Mouse (Mus musculus) embryonic fibroblast, embryonic 13.5 days (primary cell): ENCODE data around the gene Kcnq1. TPM values are rescaled to one million over a fixed set of nuclear protein-coding genes. Genes with fewer than 3 reads are reported as not detected.

ENCODE experiments used
- H3K27ac ChIP-seq: 2 replicates; pipeline ENCODE4 v1.5.1; 2012; ENCODE audit warnings: low read length, control low read depth, inconsistent platforms; ENCODE audit not compliant: insufficient read depth
- H3K4me1 ChIP-seq: 2 replicates; pipeline ENCODE4 v1.6.1; 2011; ENCODE audit warnings: low read length; ENCODE audit not compliant: control insufficient read depth, insufficient read depth
- H3K4me3 ChIP-seq: 2 replicates; pipeline ENCODE4 v1.5.1; 2011; ENCODE audit warnings: mild to moderate bottlenecking, control low read depth, low read length; ENCODE audit not compliant: insufficient read depth
- CTCF ChIP-seq: IDR thresholded peaks from 2 replicates; pipeline ENCODE4 v1.5.1; 2011; ENCODE audit warnings: mild to moderate bottlenecking, control low read depth, low read length, moderate library complexity, borderline replicate concordance; ENCODE audit not compliant: insufficient read depth
- POLR2A ChIP-seq: IDR thresholded peaks from 2 replicates; pipeline ENCODE4 v1.6.1; 2011; ENCODE audit warnings: low read depth, mild to moderate bottlenecking, control low read depth, low read length, moderate library complexity
- polyA plus RNA-seq: library from polyadenylated mRNA; stranded (reverse); fragments of >200 nt; gene quantifications from 2 replicates; pipeline ENCODE4 v1.2.4, GENCODE M21; 2011; ENCODE audit warnings: low read depth; ENCODE audit not compliant: missing spikeins, insufficient read length

Kcnq1 gene
- polyA plus RNA-seq, 1 experiment, result not detected

GRCm38 (mm10) chr7:143169371-143169770, 63.2 kb downstream of the Kcnq1 start:
- H3K4me1 ChIP-seq, result no peaks in the 10 kb centered on the region
- no peak overlapping the region for H3K4me3 ChIP-seq
- H3K27ac ChIP-seq, result no peak overlapping the region
- TF ChIP-seq POLR2A (no peak), CTCF (no peak)

- no peaks in the 10 kb centered on the region for H3K4me1 ChIP-seq
- TF ChIP-seq POLR2A (no peak), CTCF (no peak)
- H3K4me3 ChIP-seq, result no peak overlapping the region
- no peak overlapping the region for H3K27ac ChIP-seq
Measured at GRCm38 (mm10) chr7:143172914-143173547, 66.9 kb downstream of the Kcnq1 start.

GRCm38 (mm10) chr7:143174633-143175032, 68.5 kb downstream of the Kcnq1 start:
- TF ChIP-seq CTCF (no peak), POLR2A (no peak)
- Histone ChIP-seq H3K27ac (no peak overlapping the region), H3K4me1 (no peaks in the 10 kb centered on the region), H3K4me3 (no peak overlapping the region)

- no peak overlapping the region for H3K27ac ChIP-seq
- TF ChIP-seq CTCF, result no peak
- TF ChIP-seq POLR2A, result no peak
- H3K4me1 ChIP-seq, result peaks cover 10% of the 10 kb centered on the region
- H3K4me3 ChIP-seq, result no peak overlapping the region
Measured at GRCm38 (mm10) chr7:143178831-143179230, 72.7 kb downstream of the Kcnq1 start.

GRCm38 (mm10) chr7:143180761-143181160, 74.6 kb downstream of the Kcnq1 start:
- Histone ChIP-seq H3K4me3 (no peak overlapping the region), H3K27ac (no peak overlapping the region), H3K4me1 (peaks cover 10% of the 10 kb centered on the region)
- TF ChIP-seq POLR2A, result no peak
- no peak for TF ChIP-seq CTCF

- no peak for TF ChIP-seq POLR2A
- TF ChIP-seq CTCF, result no peak
- no peak overlapping the region for H3K4me3 ChIP-seq
- peaks cover 10% of the 10 kb centered on the region for H3K4me1 ChIP-seq
- H3K27ac ChIP-seq, result no peak overlapping the region
Measured at GRCm38 (mm10) chr7:143181311-143181710, 75.1 kb downstream of the Kcnq1 start.

GRCm38 (mm10) chr7:143185506-143185905, 79.3 kb downstream of the Kcnq1 start:
- no peak for TF ChIP-seq CTCF
- no peak for TF ChIP-seq POLR2A

GRCm38 (mm10) chr7:143186378-143186777, 80.2 kb downstream of the Kcnq1 start:
- Histone ChIP-seq H3K4me3 (no peak overlapping the region), H3K4me1 (0 out of 2 replicates have a peak, but pooled peaks cover under 1% of the 10 kb centered on the region), H3K27ac (no peak overlapping the region)
- TF ChIP-seq CTCF (no peak), POLR2A (no peak)

More at GRCm38 (mm10) chr7:143185506-143185905, 79.3 kb downstream of the Kcnq1 start:
- Histone ChIP-seq H3K4me1 (peaks cover 6% of the 10 kb centered on the region; the same call in 1 of the 2 replicates), H3K27ac (no peak overlapping the region), H3K4me3 (no peak overlapping the region)

GRCm38 (mm10) chr7:143187181-143187580, 81.0 kb downstream of the Kcnq1 start:
- TF ChIP-seq POLR2A (no peak), CTCF (no peak)
- Histone ChIP-seq H3K4me3 (no peak overlapping the region), H3K27ac (no peak overlapping the region), H3K4me1 (no peaks in the 10 kb centered on the region)

- no peak for TF ChIP-seq POLR2A
- no peak for TF ChIP-seq CTCF
- no peaks in the 10 kb centered on the region for H3K4me1 ChIP-seq
- no peak overlapping the region for H3K4me3 ChIP-seq
- no peak overlapping the region for H3K27ac ChIP-seq
Measured at GRCm38 (mm10) chr7:143188589-143188988, 82.4 kb downstream of the Kcnq1 start.
